Mouse (Mus musculus): ENCODE measurements around the gene Plagl2.

Gene Plagl2

GRCm38 (mm10) chr2:153187848-153188247, 53.4 kb downstream of the Plagl2 start:
- DNase-seq, result no peak

GRCm38 (mm10) chr2:153186176-153186591, 55.0 kb downstream of the Plagl2 start:
- DNase-seq, result peak in 1 of 2 experiments; percentile 39

GRCm38 (mm10) chr2:153179961-153180360, 61.3 kb downstream of the Plagl2 start:
- no peak for DNase-seq

- no peak for DNase-seq
These were observed 61.9 kb downstream of the Plagl2 start for GRCm38 (mm10) chr2:153179126-153179860.
